Mouse (Mus musculus) heart, embryonic 11.5 days (tissue): ENCODE measurements at regions not wholly inside any gene's neighbourhood (a gene's known extent, or its start where the extent isn't known, plus 50 kb on each side); places are given as distances from the start of the nearest gene placed in this dataset.

Source experiments
- ATAC-seq: fragments of 200-750 bp; cut with Nextera tagmentation; replicated peaks from 2 replicates; pipeline ENCODE4 v1.8.0; 2017; ENCODE audit warnings: moderate library complexity; ENCODE audit not compliant: insufficient number of reproducible peaks, low FRiP score, low TSS enrichment
- H3K27ac ChIP-seq: fragments of 300-500 bp; sonication (generic); 2 replicates; pipeline ENCODE4 v1.5.1; 2014; ENCODE audit warnings: mild to moderate bottlenecking, low read depth, low read length
- H3K27me3 ChIP-seq: fragments of 300-500 bp; sonication (generic); 2 replicates; pipeline ENCODE4 v1.6.1; 2014; ENCODE audit warnings: mild to moderate bottlenecking, low read length, mixed read lengths; ENCODE audit not compliant: control insufficient read depth, insufficient read depth
- H3K36me3 ChIP-seq: fragments of 300-500 bp; sonication (generic); 2 replicates; pipeline ENCODE4 v1.6.1; 2014; ENCODE audit warnings: mild to moderate bottlenecking, low read length, moderate library complexity, mixed read lengths; ENCODE audit not compliant: control insufficient read depth, insufficient read depth
- H3K4me1 ChIP-seq: fragments of 300-500 bp; sonication (generic); 2 replicates; pipeline ENCODE4 v1.6.1; 2014; ENCODE audit warnings: low read length; ENCODE audit not compliant: control insufficient read depth, insufficient read depth
- H3K4me2 ChIP-seq: fragments of 300-500 bp; sonication (generic); 2 replicates; pipeline ENCODE4 v1.6.1; 2014; ENCODE audit warnings: mild to moderate bottlenecking, moderate library complexity
- H3K4me3 ChIP-seq: fragments of 300-500 bp; sonication (generic); 2 replicates; pipeline ENCODE4 v1.5.1; 2014; ENCODE audit warnings: low read depth, low read length
- H3K9ac ChIP-seq: fragments of 300-500 bp; sonication (generic); 2 replicates; pipeline ENCODE4 v1.6.1; 2014; ENCODE audit warnings: mild to moderate bottlenecking, low read depth, low read length, moderate library complexity
- H3K9me3 ChIP-seq: fragments of 300-500 bp; sonication (generic); replicated peaks from 2 replicates; pipeline ENCODE4 v1.6.1; 2016; ENCODE audit warnings: low read length; ENCODE audit not compliant: control insufficient read depth
- WGBS: fragments of 180-500 bp; shearing (Covaris S2); extraction: QIAGEN DNeasy Blood & Tissue Kit; methylation state at CpG from one replicate; pipeline ENCODE4 v1.1.7; 2014; ENCODE audit not compliant: insufficient replicate concordance; 5-methylcytosine and 5-hydroxymethylcytosine counted together

DNA sequence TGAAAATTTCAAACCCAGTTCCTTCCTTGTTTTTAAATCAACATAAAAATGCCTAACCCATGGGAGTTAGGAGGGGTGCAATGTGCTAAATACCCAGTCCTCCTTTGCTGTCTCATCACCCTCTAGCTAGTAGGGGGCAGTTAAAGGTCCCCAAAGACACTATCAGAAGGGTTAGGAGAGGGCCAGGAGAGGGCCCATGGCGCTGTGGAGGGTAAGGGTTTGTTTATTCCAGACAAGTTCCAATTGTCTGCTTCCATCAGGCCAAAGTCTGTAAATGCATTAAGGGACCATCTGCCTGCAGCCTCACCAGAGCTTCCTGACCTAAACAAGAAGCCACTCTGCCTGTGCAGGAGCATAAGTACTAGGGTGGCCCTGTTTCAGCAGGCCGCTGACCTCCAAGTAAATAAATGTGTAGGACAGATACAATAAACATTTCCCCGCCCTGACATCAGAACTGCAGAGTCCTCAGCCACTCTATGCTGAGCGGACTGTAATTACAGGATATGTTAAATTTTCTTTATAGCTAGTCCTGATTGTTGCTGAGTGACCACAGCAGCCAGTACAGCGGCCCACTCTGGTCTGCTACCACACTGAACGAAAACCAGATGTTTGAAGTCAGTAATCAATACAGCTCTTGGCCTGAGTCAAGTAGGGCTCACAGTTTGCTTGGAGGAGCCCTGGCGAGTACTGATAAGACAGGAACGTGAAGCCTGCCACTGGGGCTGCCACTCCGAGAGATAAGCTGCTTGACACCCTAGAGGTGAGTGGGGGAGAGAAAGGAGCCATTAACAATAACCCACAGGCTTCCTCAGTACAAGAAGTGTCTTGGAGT lies 87.4 kb downstream of the Hlx start:
- Histone ChIP-seq H3K4me2 (peak overlapping the region; percentile 14), H3K9ac (peak overlapping the region; percentile 46; the same call in 1 of the 2 replicates)

DNA sequence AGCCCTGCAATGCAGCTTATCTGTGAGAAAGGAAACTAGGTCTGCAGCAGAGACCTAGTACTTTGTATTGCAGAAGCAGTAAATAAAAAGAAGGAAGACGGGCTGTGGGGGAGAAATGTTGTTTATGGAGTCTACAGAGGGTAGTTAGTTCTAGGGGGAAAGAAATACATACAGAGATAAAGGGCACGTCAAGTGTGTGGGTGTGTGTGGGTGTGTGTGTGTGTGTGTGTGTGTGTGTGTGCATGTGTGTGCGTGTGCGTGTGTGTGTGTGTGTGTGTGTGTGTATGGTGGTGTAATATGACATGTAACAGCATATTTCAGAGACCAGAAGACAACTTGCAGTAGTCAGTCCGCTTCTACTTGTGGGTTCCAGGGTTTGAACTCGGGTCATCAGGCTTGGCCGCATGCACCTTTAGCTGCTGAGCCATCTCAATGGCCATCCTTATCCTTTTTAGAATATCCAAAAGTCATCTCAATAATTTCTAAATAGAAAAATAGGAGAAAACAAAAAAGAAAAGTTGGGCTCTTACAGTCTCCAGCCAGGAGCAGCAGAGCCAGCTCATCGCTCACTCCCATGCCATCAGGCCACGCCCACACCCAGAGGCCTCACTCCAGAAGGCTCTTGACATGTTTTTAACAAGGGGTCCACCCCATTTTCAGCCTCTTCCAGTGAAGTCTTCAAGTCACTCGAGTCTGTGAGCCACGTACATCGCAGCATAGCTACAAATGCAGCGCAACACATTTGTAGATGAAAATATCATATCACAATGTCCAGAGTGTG lies 101.5 kb downstream of the Hlx start:
- Histone ChIP-seq H3K4me2 (no peak overlapping the region), H3K9me3 (no peaks in the 10 kb centered on the region), H3K27me3 (no peaks in the 10 kb centered on the region), H3K36me3 (no peaks in the 10 kb centered on the region), H3K4me1 (peaks cover 9% of the 10 kb centered on the region; the same call in 1 of the 2 replicates), H3K9ac (no peak overlapping the region), H3K4me3 (no peak overlapping the region), H3K27ac (no peak overlapping the region)
- ATAC-seq, result no peak
- WGBS, result 79% methylated on average over 13 of the region's 13 CpGs

More for the DNA sequence above, 87.4 kb downstream of the Hlx start:
- H3K36me3 ChIP-seq, result no peaks in the 10 kb centered on the region
- no peaks in the 10 kb centered on the region for H3K9me3 ChIP-seq
- peak overlapping the region; percentile 90 for H3K27ac ChIP-seq
- no peaks in the 10 kb centered on the region for H3K27me3 ChIP-seq
- peaks cover 13% of the 10 kb centered on the region for H3K4me1 ChIP-seq
- 7% methylated on average over 9 of the region's 9 CpGs for WGBS
- H3K4me3 ChIP-seq, result no peak overlapping the region
- ATAC-seq, result peak; percentile 97

DNA sequence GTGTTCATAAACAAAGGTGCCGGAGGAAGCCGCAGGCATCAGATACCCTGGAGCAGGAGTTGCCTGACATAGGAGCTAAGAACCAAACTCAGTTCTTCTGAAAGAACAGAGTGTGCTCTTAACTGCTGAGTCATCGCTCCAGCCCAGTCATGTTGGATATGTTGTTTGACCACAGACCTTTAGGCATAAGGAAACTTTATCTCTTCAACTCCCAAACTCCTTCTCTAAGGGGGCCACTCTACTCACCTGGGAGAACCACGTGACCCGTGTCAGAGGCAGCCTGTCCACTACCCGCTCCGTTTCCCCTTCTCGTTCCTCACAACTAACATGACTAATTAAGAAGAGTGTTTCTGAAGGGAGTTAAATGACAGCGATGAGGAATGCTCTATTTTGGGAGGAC lies 103.2 kb downstream of the Hlx start:
- no peak overlapping the region for H3K4me3 ChIP-seq
- H3K27ac ChIP-seq, result peak overlapping the region; percentile 18
- no peaks in the 10 kb centered on the region for H3K36me3 ChIP-seq
- 61% methylated on average over 9 of the region's 9 CpGs for WGBS
- no peaks in the 10 kb centered on the region for H3K9me3 ChIP-seq
- no peaks in the 10 kb centered on the region for H3K27me3 ChIP-seq
- peak; percentile 65; the same call in 1 of the 2 replicates for ATAC-seq
- 0 out of 2 replicates have a peak overlapping the region, but pooled peaks have one; percentile 9 for H3K4me2 ChIP-seq
- peaks cover 9% of the 10 kb centered on the region; the same call in 1 of the 2 replicates for H3K4me1 ChIP-seq
- H3K9ac ChIP-seq, result no peak overlapping the region

DNA sequence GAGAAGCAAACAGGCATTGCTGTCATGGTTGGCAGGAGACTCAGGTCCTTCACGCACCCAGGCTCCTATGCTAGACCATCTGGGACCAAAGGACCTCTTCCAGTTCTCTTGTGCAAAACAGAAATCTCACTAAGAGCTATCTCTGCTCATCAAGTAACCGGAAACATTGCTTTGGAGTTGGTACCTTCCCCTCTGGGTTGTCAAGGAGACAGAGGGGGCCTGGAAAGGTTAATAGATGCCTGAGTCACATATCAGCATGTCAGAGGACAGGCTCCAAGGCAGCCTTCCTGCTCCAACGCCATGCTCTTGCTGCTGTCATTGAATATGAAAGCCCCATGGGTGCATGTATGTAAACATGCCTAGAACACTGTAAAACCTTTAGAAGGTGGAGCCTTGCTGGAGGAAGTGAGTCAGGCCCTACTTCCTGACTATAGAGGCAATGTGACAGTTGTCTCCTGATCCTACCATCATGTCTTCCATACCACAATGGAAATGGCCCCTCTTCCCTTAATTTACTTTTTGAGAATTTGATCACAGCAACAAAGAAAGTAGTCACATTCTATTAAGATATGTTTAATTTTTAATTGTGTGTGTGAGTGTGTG lies 103.8 kb downstream of the Hlx start:
- H3K27me3 ChIP-seq, result no peaks in the 10 kb centered on the region
- H3K4me2 ChIP-seq, result no peak overlapping the region
- peak overlapping the region; percentile 18 for H3K27ac ChIP-seq
- no peak overlapping the region for H3K9ac ChIP-seq
- H3K36me3 ChIP-seq, result no peaks in the 10 kb centered on the region
- WGBS, result 73% methylated on average over 3 of the region's 3 CpGs
- ATAC-seq, result no peak; the same call in 1 of the 2 replicates
- H3K4me3 ChIP-seq, result no peak overlapping the region
- H3K4me1 ChIP-seq, result peaks cover 9% of the 10 kb centered on the region; the same call in 1 of the 2 replicates
- H3K9me3 ChIP-seq, result no peaks in the 10 kb centered on the region

DNA sequence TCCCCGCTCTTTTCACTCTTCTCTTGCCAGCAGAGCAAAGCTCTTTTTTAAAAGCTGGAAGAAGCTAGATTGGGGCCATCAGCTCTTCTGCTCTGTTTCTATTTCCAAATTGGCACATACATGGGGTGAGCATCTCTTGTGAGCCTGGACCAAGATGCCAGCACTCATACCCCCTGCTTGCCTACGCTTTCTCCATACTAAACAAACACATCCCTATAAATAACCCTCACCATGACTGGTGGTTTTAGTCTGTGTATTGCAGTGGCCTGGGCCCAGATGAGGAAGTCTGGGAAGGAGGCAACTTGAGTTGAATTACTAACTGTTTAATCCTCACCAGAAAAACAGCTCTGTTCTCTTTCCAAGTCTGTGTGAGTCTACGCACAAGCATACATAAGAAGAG lies 110.0 kb downstream of the Hlx start:
- H3K9me3 ChIP-seq, result no peaks in the 10 kb centered on the region
- peaks cover 2% of the 10 kb centered on the region; the same call in 1 of the 2 replicates for H3K4me1 ChIP-seq
- no peaks in the 10 kb centered on the region for H3K36me3 ChIP-seq
- ATAC-seq, result no peak
- H3K4me3 ChIP-seq, result no peak overlapping the region
- 86% methylated on average over 3 of the region's 3 CpGs for WGBS
- H3K27ac ChIP-seq, result no peak overlapping the region
- no peaks in the 10 kb centered on the region for H3K27me3 ChIP-seq
- no peak overlapping the region for H3K9ac ChIP-seq
- no peak overlapping the region for H3K4me2 ChIP-seq

DNA sequence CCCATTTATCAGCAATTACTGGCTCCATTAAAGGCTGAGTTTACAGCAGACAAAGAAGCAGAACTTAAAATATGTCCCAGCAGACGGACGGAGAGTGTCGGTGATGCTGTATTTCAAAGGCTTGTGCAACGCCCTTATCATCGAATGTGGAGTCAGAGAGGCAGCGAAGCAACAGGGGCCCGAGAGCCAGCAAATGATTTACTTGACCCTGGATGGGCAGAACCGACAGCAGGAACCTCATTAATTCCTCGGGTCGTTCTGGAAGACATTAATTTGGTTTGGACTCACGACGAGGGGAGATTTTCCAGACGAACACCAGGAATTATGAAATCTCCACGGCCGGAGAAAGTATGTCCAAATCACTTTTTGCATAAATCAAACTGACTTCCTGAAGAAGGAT lies 110.5 kb downstream of the Hlx start:
- no peak overlapping the region for H3K4me3 ChIP-seq
- ATAC-seq, result no peak
- no peak overlapping the region for H3K27ac ChIP-seq
- H3K9me3 ChIP-seq, result no peaks in the 10 kb centered on the region
- H3K27me3 ChIP-seq, result no peaks in the 10 kb centered on the region
- H3K4me2 ChIP-seq, result no peak overlapping the region
- H3K9ac ChIP-seq, result no peak overlapping the region
- 51% methylated on average over 15 of the region's 15 CpGs for WGBS
- H3K4me1 ChIP-seq, result peaks cover 2% of the 10 kb centered on the region; the same call in 1 of the 2 replicates
- H3K36me3 ChIP-seq, result no peaks in the 10 kb centered on the region

DNA sequence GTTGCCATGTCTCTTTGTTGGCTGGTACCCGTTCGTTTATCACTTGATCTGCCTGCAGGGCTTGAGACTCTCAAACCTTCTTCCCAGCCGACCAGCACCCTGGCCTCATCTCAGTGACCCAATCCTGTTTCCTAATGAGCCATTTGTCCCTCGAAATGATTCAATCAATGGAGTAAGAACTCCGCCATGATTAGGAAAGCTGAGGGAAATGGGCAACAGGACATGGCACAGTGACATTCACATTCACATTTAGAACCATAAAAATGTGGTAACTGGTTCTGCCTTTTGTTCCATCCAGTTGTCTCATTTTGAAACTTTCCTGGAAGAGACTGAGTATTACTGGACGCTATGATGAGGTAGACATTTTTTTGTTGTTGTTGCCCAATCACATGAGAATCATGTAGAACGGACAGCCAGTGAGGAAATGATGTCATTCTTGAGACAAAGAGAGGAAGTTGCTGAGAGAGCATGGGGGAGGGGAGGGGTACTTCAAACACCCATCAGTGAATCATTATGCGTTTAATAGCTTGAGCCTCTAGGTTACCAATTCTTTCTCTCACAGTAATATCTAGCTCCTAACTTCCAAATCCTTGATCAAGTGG lies 114.5 kb downstream of the Hlx start:
- H3K27ac ChIP-seq, result no peak overlapping the region
- H3K9me3 ChIP-seq, result no peaks in the 10 kb centered on the region
- peaks cover 2% of the 10 kb centered on the region; the same call in 1 of the 2 replicates for H3K4me1 ChIP-seq
- no peak overlapping the region for H3K9ac ChIP-seq
- no peaks in the 10 kb centered on the region for H3K36me3 ChIP-seq
- H3K4me3 ChIP-seq, result no peak overlapping the region
- H3K27me3 ChIP-seq, result no peaks in the 10 kb centered on the region
- WGBS, result 77% methylated on average over 8 of the region's 8 CpGs
- H3K4me2 ChIP-seq, result no peak overlapping the region
- ATAC-seq, result no peak

DNA sequence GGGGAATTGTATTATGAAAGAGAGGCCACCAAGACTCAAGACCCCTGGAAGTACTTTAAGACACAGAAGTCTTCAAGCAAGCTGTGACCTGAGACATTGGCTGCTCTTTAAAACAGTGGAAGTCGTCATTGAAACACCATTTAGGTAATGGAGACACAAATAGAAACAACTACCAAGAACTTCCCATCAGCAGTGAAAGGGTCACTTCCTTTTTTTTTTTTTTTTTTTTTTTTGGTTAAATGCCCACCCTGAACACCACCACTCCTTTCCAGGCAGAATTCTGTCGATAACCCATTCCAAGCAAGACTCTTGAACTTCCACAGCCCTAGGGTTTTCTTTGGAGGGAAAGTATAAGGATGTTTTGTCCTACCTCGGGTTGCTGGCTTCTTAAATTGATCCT lies 116.4 kb downstream of the Hlx start:
- Histone ChIP-seq H3K4me3 (no peak overlapping the region), H3K9me3 (no peaks in the 10 kb centered on the region), H3K36me3 (no peaks in the 10 kb centered on the region), H3K27me3 (no peaks in the 10 kb centered on the region), H3K4me2 (no peak overlapping the region), H3K9ac (no peak overlapping the region), H3K27ac (no peak overlapping the region), H3K4me1 (no peaks in the 10 kb centered on the region)
- no peak for ATAC-seq
- WGBS, result 72% methylated on average over 3 of the region's 3 CpGs
